Mouse (Mus musculus) liver, embryonic 11.5 days (tissue): ENCODE measurements around the gene Clcn5. TPM values are rescaled to one million over a fixed set of nuclear protein-coding genes. Genes with fewer than 3 reads are reported as not detected.

Experiments used
- ATAC-seq: fragments of 200-750 bp; cut with Nextera tagmentation; replicated peaks from 2 replicates; pipeline ENCODE4 v1.8.0; 2017; ENCODE audit warnings: moderate number of reproducible peaks, mild to moderate bottlenecking, moderate TSS enrichment, moderate library complexity; ENCODE audit not compliant: low FRiP score
- DNase-seq: peaks from one replicate; pipeline ENCODE4 v3.0.0-alpha.2; 2017; ENCODE audit warnings: low spot score
- H3K27ac ChIP-seq: fragments of 300-500 bp; sonication (generic); 2 replicates; pipeline ENCODE4 v1.5.1; 2014; ENCODE audit warnings: mild to moderate bottlenecking, low read depth, low read length, control low read depth
- H3K27me3 ChIP-seq: fragments of 300-500 bp; sonication (generic); replicated peaks from 2 replicates; pipeline ENCODE4 v1.6.1; 2014; ENCODE audit warnings: low read length, mixed read lengths; ENCODE audit not compliant: control insufficient read depth, insufficient read depth
- H3K36me3 ChIP-seq: fragments of 300-500 bp; sonication (generic); 2 replicates; pipeline ENCODE4 v1.6.1; 2014; ENCODE audit warnings: mild to moderate bottlenecking, low read length, moderate library complexity, mixed read lengths; ENCODE audit not compliant: control insufficient read depth, insufficient read depth
- H3K4me1 ChIP-seq: fragments of 300-500 bp; sonication (generic); replicated peaks from 2 replicates; pipeline ENCODE4 v1.6.1; 2014; ENCODE audit warnings: low read length, mixed read lengths; ENCODE audit not compliant: control insufficient read depth, insufficient read depth
- H3K4me2 ChIP-seq: fragments of 300-500 bp; sonication (generic); 2 replicates; pipeline ENCODE4 v1.6.1; 2014; ENCODE audit warnings: mild to moderate bottlenecking, control low read depth, moderate library complexity
- H3K4me3 ChIP-seq: fragments of 300-500 bp; sonication (generic); 2 replicates; pipeline ENCODE4 v1.5.1; 2014; ENCODE audit warnings: low read depth, low read length, control low read depth
- H3K9ac ChIP-seq: fragments of 300-500 bp; sonication (generic); 2 replicates; pipeline ENCODE4 v1.6.1; 2014; ENCODE audit warnings: low read depth, low read length, control low read depth
- H3K9me3 ChIP-seq: fragments of 300-500 bp; sonication (generic); 2 replicates; pipeline ENCODE4 v1.6.1; 2016; ENCODE audit warnings: low read length, inconsistent platforms, mixed read lengths; ENCODE audit not compliant: control insufficient read depth
- WGBS: fragments of 180-500 bp; shearing (Covaris S2); extraction: QIAGEN DNeasy Blood & Tissue Kit; methylation state at CpG from one replicate; pipeline ENCODE4 v1.1.7; 2014; 5-methylcytosine and 5-hydroxymethylcytosine counted together
- polyA plus RNA-seq: library from polyadenylated mRNA; unstranded; fragments of >200 nt; fragmentation: Nextera tagmentation; extraction: Ambion mirVana; gene quantifications from 2 replicates; pipeline ENCODE4 v1.2.1, GENCODE M21; 2014

The Clcn5 gene
- polyA plus RNA-seq, 1 experiment from 2014 or later, result 11.3 TPM

GRCm38 (mm10) chrX:7187455-7188310 is 131.5 kb downstream of the Clcn5 start:
- no peak overlapping the region for H3K9ac ChIP-seq

GRCm38 (mm10) chrX:7170156-7170555 is 149.0 kb downstream of the Clcn5 start:
- Histone ChIP-seq H3K9ac (no peak overlapping the region), H3K9me3 (no peaks in the 10 kb centered on the region), H3K4me3 (no peak overlapping the region), H3K27me3 (no peaks in the 10 kb centered on the region), H3K27ac (no peak overlapping the region), H3K4me2 (no peak overlapping the region), H3K36me3 (no peaks in the 10 kb centered on the region), H3K4me1 (no peaks in the 10 kb centered on the region)
- 90% methylated on average over 5 of the region's 5 CpGs for WGBS
- ATAC-seq (no peak), DNase-seq (no peak)

More at GRCm38 (mm10) chrX:7187455-7188310, 131.5 kb downstream of the Clcn5 start:
- Histone ChIP-seq H3K4me2 (peak overlapping the region; percentile 57), H3K36me3 (no peaks in the 10 kb centered on the region), H3K4me3 (peak overlapping the region; percentile 38), H3K4me1 (no peaks in the 10 kb centered on the region), H3K9me3 (no peaks in the 10 kb centered on the region), H3K27me3 (no peaks in the 10 kb centered on the region), H3K27ac (no peak overlapping the region)
- 33% methylated on average over 10 of the region's 10 CpGs for WGBS
- ATAC-seq (no peak), DNase-seq (no peak)

GRCm38 (mm10) chrX:7168799-7169198 is 150.4 kb downstream of the Clcn5 start:
- ATAC-seq (no peak), DNase-seq (no peak)
- Histone ChIP-seq H3K4me2 (no peak overlapping the region), H3K4me1 (no peaks in the 10 kb centered on the region), H3K36me3 (no peaks in the 10 kb centered on the region), H3K4me3 (no peak overlapping the region), H3K9me3 (no peaks in the 10 kb centered on the region), H3K27ac (no peak overlapping the region), H3K9ac (no peak overlapping the region), H3K27me3 (no peaks in the 10 kb centered on the region)
- WGBS, result 57% methylated on average over 5 of the region's 5 CpGs

GRCm38 (mm10) chrX:7157976-7158375 is 161.2 kb downstream of the Clcn5 start:
- 71% methylated on average over 3 of the region's 3 CpGs for WGBS
- no peak for DNase-seq

GRCm38 (mm10) chrX:7156026-7156732 is 163.0 kb downstream of the Clcn5 start:
- Histone ChIP-seq H3K9ac (no peak overlapping the region), H3K4me2 (no peak overlapping the region), H3K4me1 (no peaks in the 10 kb centered on the region), H3K4me3 (no peak overlapping the region), H3K9me3 (no peaks in the 10 kb centered on the region), H3K27ac (no peak overlapping the region), H3K27me3 (no peaks in the 10 kb centered on the region), H3K36me3 (no peaks in the 10 kb centered on the region)
- ATAC-seq, result no peak
- DNase-seq, result no peak
- 72% methylated on average over 6 of the region's 6 CpGs for WGBS

More at GRCm38 (mm10) chrX:7157976-7158375, 161.2 kb downstream of the Clcn5 start:
- no peak for ATAC-seq
- Histone ChIP-seq H3K9me3 (no peaks in the 10 kb centered on the region), H3K27ac (no peak overlapping the region), H3K4me1 (no peaks in the 10 kb centered on the region), H3K9ac (no peak overlapping the region), H3K27me3 (no peaks in the 10 kb centered on the region), H3K4me3 (no peak overlapping the region), H3K4me2 (no peak overlapping the region), H3K36me3 (no peaks in the 10 kb centered on the region)

DNA sequence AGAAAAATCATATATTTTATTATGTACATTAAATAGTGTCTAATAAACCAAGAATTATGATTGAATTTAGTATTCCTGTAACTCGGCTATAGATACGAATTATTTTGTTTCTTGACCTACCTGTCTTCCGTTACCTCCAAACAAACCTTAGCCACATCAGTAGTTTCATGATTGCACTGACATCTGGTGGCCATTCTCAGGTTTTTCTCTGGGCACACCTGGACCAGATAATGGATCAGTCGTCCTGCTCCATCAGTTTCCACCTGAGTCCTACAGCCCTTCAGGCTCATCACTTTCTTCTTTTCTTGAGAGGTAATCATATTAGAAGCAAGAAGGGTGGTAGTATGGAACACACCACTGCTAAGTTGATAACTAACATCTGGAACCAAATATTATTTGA is 169.0 kb downstream of the Clcn5 start:
- ATAC-seq, result no peak
- no peak for DNase-seq
- 74% methylated on average over 4 of the region's 4 CpGs for WGBS
- no peak overlapping the region for H3K4me2 ChIP-seq
- H3K9me3 ChIP-seq, result no peaks in the 10 kb centered on the region
- H3K9ac ChIP-seq, result no peak overlapping the region
- no peaks in the 10 kb centered on the region for H3K4me1 ChIP-seq
- H3K27ac ChIP-seq, result no peak overlapping the region
- H3K4me3 ChIP-seq, result no peak overlapping the region
- no peaks in the 10 kb centered on the region for H3K36me3 ChIP-seq
- no peaks in the 10 kb centered on the region for H3K27me3 ChIP-seq

- ATAC-seq, result no peak
- Histone ChIP-seq H3K4me3 (no peak overlapping the region), H3K27me3 (no peaks in the 10 kb centered on the region), H3K27ac (no peak overlapping the region), H3K4me2 (no peak overlapping the region), H3K4me1 (no peaks in the 10 kb centered on the region), H3K9ac (no peak overlapping the region), H3K9me3 (no peaks in the 10 kb centered on the region), H3K36me3 (no peaks in the 10 kb centered on the region)
- DNase-seq, result no peak
- 54% methylated on average over 7 of the region's 7 CpGs for WGBS
Measured at GRCm38 (mm10) chrX:7146156-7146555, 173.0 kb downstream of the Clcn5 start.

- H3K27me3 ChIP-seq, result no peaks in the 10 kb centered on the region
- ATAC-seq (no peak), DNase-seq (no peak)
- no peak overlapping the region for H3K4me3 ChIP-seq
- no peaks in the 10 kb centered on the region for H3K36me3 ChIP-seq
- H3K4me1 ChIP-seq, result no peaks in the 10 kb centered on the region
- H3K9me3 ChIP-seq, result no peaks in the 10 kb centered on the region
- H3K9ac ChIP-seq, result no peak overlapping the region
- no peak overlapping the region for H3K27ac ChIP-seq
- 39% methylated on average over 4 of the region's 4 CpGs for WGBS
- H3K4me2 ChIP-seq, result no peak overlapping the region
Measured at GRCm38 (mm10) chrX:7121618-7122280, 197.4 kb downstream of the Clcn5 start.
